Mouse (Mus musculus) lung, adult 2 months (tissue): ENCODE data around the gene Ntn1.

ENCODE experiments used
- CTCF ChIP-seq: fragments of 200-500 bp; IDR thresholded peaks from 2 replicates; pipeline ENCODE4 v1.5.1; 2011; ENCODE audit warnings: mild to moderate bottlenecking, low read length, control low read depth; ENCODE audit not compliant: insufficient read depth
- POLR2A ChIP-seq: fragments of 200-500 bp; IDR thresholded peaks from 2 replicates; pipeline ENCODE4 v1.6.1; 2011; ENCODE audit warnings: low read depth, mild to moderate bottlenecking, control low read depth, low read length, borderline replicate concordance; ENCODE audit errors: extremely low read depth

GRCm38 (mm10) chr11:68201811-68202459 is 198.7 kb downstream of the Ntn1 start:
- TF ChIP-seq CTCF (no peak), POLR2A (no peak)
